Mouse (Mus musculus) adrenal gland, adult 2 months (tissue): ENCODE measurements around the gene Slc25a44. TPM values are rescaled to one million over a fixed set of nuclear protein-coding genes. Genes with fewer than 3 reads are reported as not detected.
"Not testable (repeated sequence)": the region's sequence is repeated elsewhere in the genome, so short reads cannot be mapped to it uniquely, and the experiment has no call there.

Experiments used
- DNase-seq: peaks from one replicate; pipeline ENCODE4 v3.0.0; 2021
- polyA plus RNA-seq: library from polyadenylated mRNA; depleted of rRNA; stranded (reverse); fragments of >200 nt; gene quantifications from 2 replicates; pipeline ENCODE4 v1.2.3, GENCODE M21; 2012
- total RNA-seq, 2 experiments: library from RNA; stranded (reverse); gene quantifications; 2 replicates each; pipeline ENCODE4 v1.2.3; 2021

Gene Slc25a44
- total and polyA plus RNA-seq, 3 experiments, result 40.7 to 59.4 (median 51.1) TPM

- DNase-seq, result no peak
Observed at GRCm38 (mm10) chr3:88412636-88413035, 12.3 kb downstream of the Slc25a44 start.

DNA sequence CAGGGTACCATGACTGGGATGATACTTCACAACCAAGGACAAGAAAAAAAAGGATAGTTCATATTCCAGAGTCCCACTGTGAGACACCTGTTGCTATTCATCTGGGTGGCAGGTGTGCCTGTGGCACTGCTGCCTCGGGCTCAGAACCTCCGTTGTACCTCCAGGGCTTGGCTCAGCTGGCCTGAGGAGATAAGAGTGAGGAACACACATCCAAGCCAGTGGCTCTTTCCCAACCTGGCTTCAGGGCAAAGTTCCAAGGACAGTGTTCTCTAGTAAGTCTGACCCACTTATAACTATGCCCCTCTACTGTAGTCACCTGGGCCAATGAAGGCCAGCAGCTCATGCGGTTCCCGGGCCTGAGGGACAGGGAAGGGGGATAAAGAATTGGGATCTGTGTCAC, 13.3 kb downstream of the Slc25a44 start:
- DNase-seq, result peak; percentile 76

DNA sequence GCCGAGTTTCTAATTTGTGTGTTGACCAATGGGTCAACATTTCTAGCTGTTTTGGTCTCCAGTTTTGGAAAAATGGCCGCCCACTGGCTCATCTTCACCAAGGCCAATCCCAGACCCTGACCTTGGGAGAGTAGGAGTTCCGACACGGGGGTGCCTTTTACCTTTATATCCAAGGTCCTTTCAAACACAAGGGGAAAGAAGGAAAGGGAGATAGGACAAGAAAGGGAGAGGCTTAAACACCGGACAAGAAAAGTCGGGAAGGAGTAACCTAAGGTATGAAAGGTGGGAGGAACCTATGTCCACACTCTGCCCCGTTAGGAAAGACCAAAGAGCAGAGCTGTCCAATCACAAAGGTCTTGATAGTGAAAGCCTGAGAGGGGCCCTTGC, 14.3 kb downstream of the Slc25a44 start:
- no peak for DNase-seq

DNA sequence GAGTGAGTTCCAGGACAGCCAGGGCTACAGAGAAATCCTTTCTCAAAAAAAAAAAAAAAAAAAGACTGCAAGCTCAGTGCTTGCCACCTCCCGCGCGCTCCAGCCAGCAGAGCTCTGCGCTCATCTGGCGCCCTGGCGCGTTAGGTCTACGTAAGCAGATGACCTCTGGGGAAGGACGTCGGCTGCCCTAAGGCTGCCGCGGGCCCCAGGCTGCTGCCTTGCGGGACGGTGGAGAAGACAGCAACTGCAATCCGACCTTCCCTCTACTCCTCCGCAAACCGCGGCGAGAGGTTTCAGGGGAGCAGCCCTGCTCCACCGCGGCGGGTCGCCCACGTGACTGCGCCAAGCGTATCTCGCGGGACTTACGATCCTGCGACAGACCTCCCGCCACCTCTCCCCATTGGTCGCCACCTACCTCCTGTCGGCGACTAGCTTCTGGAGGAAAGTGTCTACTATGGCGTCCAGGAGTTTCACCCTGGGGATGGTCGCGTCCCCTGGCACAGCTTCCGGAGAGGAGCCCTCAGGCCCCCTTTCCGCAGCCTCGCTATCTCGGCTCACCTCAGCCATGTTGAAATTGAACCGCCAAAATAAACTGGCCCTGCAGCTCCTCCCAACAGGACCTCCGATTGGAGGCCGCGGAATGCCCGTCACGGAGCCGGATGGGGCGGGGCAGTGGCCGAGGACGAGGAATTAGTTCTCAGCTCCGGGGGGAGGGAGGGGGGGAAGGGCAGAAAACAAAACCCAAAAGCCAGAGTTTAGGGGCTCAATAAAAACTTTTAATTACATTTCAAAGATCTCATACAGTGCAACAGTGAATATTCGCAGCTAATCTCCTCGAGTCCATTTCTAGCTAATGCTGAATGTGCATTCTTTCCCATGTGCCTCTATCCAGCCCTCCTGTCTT, 14.9 kb downstream of the Slc25a44 start, which contains the start of gene Pmf1:
TSS of gene Pmf1 (minus strand) at position 591 of the 904 bp plus-strand sequence.
- DNase-seq, result peak; percentile 97

DNA sequence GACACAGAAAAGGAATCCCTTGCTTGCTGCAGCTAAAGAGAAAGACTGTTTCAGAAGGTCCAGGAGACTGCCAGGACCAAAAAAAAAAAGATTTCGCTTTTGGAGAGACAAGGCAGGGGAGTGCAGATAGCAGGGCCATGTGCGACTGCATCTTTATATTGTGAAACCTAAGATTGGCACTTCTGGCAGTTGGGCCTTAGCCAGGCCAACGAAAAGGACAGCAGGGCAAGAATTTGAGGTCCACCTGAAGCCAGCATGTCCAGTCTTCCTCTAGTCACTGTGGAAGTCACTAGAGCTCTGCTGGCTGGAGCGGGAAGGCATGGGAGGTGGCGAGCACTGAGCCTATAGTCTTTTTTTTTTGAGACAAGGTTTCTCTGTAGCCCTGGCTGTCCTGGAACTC, 16.0 kb downstream of the Slc25a44 start:
- no peak for DNase-seq

GRCm38 (mm10) chr3:88407529-88407928, 17.4 kb downstream of the Slc25a44 start:
- DNase-seq, result no peak

GRCm38 (mm10) chr3:88407090-88407489, 17.8 kb downstream of the Slc25a44 start:
- DNase-seq, result peak; percentile 66

DNA sequence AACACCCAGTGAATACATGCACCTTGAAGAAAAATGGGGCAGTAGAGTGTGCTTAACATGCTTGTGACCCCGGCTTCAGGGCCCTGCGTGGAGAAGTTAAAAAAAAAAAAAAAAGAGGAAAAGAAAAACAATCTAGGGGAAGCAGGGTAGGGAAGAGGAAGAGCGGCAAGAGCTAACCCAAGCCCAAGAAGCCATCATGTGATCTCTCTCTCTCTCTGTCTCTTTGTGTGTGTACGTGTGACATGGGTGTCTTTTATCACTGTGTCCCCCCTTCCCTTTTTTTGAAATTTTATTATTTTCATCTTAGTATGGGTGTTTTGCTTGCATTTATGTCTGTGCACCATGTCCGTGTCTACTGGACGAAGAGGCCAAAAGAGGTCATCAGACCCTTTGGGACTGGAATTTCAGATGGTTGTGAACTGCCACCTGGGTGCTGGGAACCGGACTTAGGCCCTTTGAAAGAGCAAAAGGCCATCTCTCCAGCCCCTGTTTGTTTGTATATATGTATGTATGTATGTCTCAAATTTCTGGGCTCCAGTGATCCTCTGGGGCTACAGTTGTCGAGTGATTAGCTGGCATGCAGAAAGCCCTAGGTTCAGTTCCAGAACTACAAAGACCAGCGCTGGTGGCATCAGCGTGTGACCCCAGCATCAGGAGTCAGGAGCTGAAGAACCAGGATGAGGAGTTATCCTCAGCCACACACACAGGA, 21.3 kb downstream of the Slc25a44 start:
- DNase-seq, result no peak

DNA sequence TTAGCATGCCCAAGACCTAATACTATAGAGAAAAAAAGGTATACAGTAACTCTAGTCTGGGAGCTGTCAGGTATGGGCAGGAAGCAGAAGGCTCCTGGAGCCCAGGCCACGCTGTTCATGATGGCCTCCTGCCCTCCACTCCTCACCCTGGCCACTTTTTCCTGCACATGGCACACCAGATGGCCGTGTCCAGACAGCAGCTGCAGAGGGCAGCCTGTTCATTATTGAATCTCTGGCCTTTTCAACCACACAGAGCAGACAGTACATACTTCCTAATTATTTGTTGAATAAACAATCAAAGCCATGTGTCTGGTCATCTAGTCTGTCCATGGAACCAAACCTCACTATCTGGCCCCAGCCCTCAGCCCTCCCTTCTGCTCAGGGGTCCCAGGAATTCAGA, 26.3 kb downstream of the Slc25a44 start:
- no peak for DNase-seq

DNA sequence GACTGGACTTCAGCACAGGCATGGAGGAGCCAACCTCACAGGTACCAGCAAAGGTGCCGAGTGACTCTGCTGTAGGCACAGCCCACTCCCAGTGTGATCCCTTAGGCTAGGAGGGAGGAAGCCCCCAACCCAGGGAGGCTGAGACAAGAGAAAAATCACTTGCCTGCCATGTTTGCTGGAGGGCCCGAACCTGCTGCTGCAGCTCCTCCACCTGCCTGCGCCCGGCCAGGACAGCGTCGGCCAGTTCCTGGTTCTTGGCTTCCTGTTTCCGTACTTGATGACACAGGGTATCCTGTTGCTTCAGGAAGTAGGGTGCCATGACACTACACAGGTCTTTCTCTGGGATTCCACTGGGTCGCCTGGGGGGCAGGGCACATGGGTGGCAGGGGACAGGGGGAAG, 29.2 kb downstream of the Slc25a44 start:
- no peak for DNase-seq

- DNase-seq, result no peak
Observed at GRCm38 (mm10) chr3:88395288-88395687, 29.7 kb downstream of the Slc25a44 start.

GRCm38 (mm10) chr3:88393776-88394375, 31.1 kb downstream of the Slc25a44 start:
- no peak for DNase-seq

- DNase-seq, result no peak
Observed at GRCm38 (mm10) chr3:88384364-88384763, 40.6 kb downstream of the Slc25a44 start, which contains the start of gene Bglap. TSS of gene Bglap (minus strand) at chr3:88384464.

DNA sequence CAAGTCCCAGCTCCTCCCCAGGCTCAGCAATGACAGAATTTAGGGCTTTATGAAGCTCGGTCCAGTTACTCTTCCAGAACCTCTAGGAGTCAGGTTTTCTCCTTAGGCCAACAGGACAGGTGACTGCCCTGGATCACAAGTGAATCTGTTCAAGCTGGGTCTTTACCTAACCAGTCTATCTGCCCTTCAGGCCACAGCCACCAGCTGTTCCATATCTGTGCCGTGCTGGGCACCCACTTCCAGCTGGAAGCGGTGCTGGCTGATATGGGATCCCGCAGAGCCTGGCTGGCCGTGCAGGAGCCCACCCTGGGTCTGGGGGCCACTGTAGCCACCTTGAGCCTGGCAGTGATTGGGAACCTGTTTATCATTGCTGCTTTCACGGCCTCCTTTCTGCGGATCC, 42.6 kb downstream of the Slc25a44 start:
- DNase-seq, result not testable (repeated sequence)

- peak; percentile 38 for DNase-seq
Observed at GRCm38 (mm10) chr3:88381389-88382315, 43.3 kb downstream of the Slc25a44 start.

GRCm38 (mm10) chr3:88378599-88378998, 46.3 kb downstream of the Slc25a44 start, which contains the start of gene Bglap2:
TSS of gene Bglap2 (minus strand) at chr3:88378699.
- not testable (repeated sequence) for DNase-seq

GRCm38 (mm10) chr3:88376644-88377043, 48.3 kb downstream of the Slc25a44 start:
- DNase-seq, result not testable (repeated sequence)

- peak; percentile 32 for DNase-seq
Observed at GRCm38 (mm10) chr3:88375750-88376626, 49.0 kb downstream of the Slc25a44 start.

- not testable (repeated sequence) for DNase-seq
Observed at GRCm38 (mm10) chr3:88372643-88373042, 52.3 kb downstream of the Slc25a44 start, which contains the start of gene Bglap3. TSS of gene Bglap3 (minus strand) at chr3:88372743.

DNA sequence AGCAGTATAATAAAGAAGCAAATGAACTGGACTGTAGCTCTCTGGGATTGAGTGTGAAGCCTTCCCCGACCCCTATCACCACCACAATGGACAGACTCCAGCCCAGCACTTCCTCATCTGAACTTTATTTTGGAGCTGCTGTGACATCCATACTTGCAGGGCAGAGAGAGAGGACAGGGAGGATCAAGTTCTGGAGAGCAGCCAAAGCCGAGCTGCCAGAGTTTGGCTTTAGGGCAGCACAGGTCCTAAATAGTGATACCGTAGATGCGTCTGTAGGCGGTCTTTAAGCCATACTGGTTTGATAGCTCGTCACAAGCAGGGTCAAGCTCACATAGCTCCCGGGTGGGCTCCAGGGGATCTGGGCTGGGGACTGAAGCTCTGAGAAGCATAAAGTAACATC, 56.4 kb downstream of the Slc25a44 start:
- DNase-seq, result not testable (repeated sequence)
